Mouse (Mus musculus) hindbrain, embryonic 11.5 days (tissue): ENCODE results near the gene Scnn1b. TPM values are rescaled to one million over a fixed set of nuclear protein-coding genes. Genes with fewer than 3 reads are reported as not detected.

Source experiments
- ATAC-seq: fragments of 200-750 bp; cut with Nextera tagmentation; 2 replicates; pipeline ENCODE4 v1.8.0; 2017; ENCODE audit warnings: mild to moderate bottlenecking, moderate TSS enrichment, moderate library complexity; ENCODE audit not compliant: low FRiP score
- DNase-seq: peaks from one replicate; pipeline ENCODE4 v3.0.0-alpha.2; 2015; ENCODE audit warnings: low spot score
- H3K27ac ChIP-seq: fragments of 300-500 bp; sonication (generic); 2 replicates; pipeline ENCODE4 v1.5.1; 2014; ENCODE audit warnings: mild to moderate bottlenecking, low read depth, low read length
- H3K27me3 ChIP-seq: fragments of 300-500 bp; sonication (generic); 2 replicates; pipeline ENCODE4 v1.6.1; 2014; ENCODE audit warnings: mild to moderate bottlenecking, low read length, moderate library complexity, mixed read lengths; ENCODE audit not compliant: control insufficient read depth, insufficient read depth
- H3K36me3 ChIP-seq: fragments of 300-500 bp; sonication (generic); 2 replicates; pipeline ENCODE4 v1.6.1; 2014; ENCODE audit warnings: mild to moderate bottlenecking, low read length, moderate library complexity, mixed read lengths; ENCODE audit not compliant: control insufficient read depth, insufficient read depth
- H3K4me1 ChIP-seq: fragments of 300-500 bp; sonication (generic); replicated peaks from 2 replicates; pipeline ENCODE4 v1.6.1; 2014; ENCODE audit warnings: low read length, mixed read lengths; ENCODE audit not compliant: control insufficient read depth, insufficient read depth
- H3K4me2 ChIP-seq: fragments of 300-500 bp; sonication (generic); replicated peaks from 2 replicates; pipeline ENCODE4 v1.6.1; 2014; ENCODE audit warnings: mild to moderate bottlenecking, low read depth, low read length
- H3K4me3 ChIP-seq: fragments of 300-500 bp; sonication (generic); 2 replicates; pipeline ENCODE4 v1.5.1; 2014; ENCODE audit warnings: low read depth, low read length
- H3K9ac ChIP-seq: fragments of 300-500 bp; sonication (generic); 2 replicates; pipeline ENCODE4 v1.6.1; 2014; ENCODE audit warnings: low read depth, low read length
- H3K9me3 ChIP-seq: fragments of 300-500 bp; sonication (generic); 2 replicates; pipeline ENCODE4 v1.6.1; 2016; ENCODE audit warnings: low read length; ENCODE audit not compliant: control insufficient read depth
- WGBS: fragments of 180-500 bp; shearing (Covaris S2); extraction: QIAGEN DNeasy Blood & Tissue Kit; methylation state at CpG from one replicate; pipeline ENCODE4 v1.1.7; 2014; 5-methylcytosine and 5-hydroxymethylcytosine counted together
- polyA plus RNA-seq: library from polyadenylated mRNA; unstranded; fragments of >200 nt; fragmentation: Nextera tagmentation; extraction: Ambion mirVana; gene quantifications from 2 replicates; pipeline ENCODE4 v1.2.1, GENCODE M21; 2014

Scnn1b gene
- polyA plus RNA-seq, 1 experiment from 2014 or later = 0.14 TPM

- 89% methylated on average over 7 of the region's 7 CpGs for WGBS
- ATAC-seq (no peak), DNase-seq (no peak)
- Histone ChIP-seq H3K4me3 (no peak overlapping the region), H3K27ac (no peak overlapping the region), H3K27me3 (no peaks in the 10 kb centered on the region), H3K9ac (no peak overlapping the region), H3K4me1 (no peaks in the 10 kb centered on the region), H3K4me2 (no peak overlapping the region), H3K36me3 (peaks cover 2% of the 10 kb centered on the region; the same call in 1 of the 2 replicates), H3K9me3 (no peaks in the 10 kb centered on the region)
Measured at GRCm38 (mm10) chr7:121966169-121966568, 101.3 kb downstream of the Scnn1b start.

Other genes starting within 250 kb of the Scnn1b start
- gene Usp31, start 157.8 kb upstream of the Scnn1b start, polyA plus RNA-seq = 3.9 and 4.7 TPM in 2 replicates
- gene Scnn1g, start 130.6 kb upstream of the Scnn1b start, polyA plus RNA-seq = 0.17 and 0.22 TPM in 2 replicates
- 18.5 and 21.6 TPM in 2 replicates for gene Cog7, start 116.7 kb downstream of the Scnn1b start, polyA plus RNA-seq
- gene Gga2, start 156.2 kb downstream of the Scnn1b start, polyA plus RNA-seq = 38.8 and 56.0 TPM in 2 replicates
- gene Ubfd1, start 202.1 kb downstream of the Scnn1b start, polyA plus RNA-seq = 94.1 and 94.5 TPM in 2 replicates
- 14.5 TPM in 2 replicates for gene Ears2, start 202.2 kb downstream of the Scnn1b start, polyA plus RNA-seq
- gene Ndufab1, start 236.8 kb downstream of the Scnn1b start, polyA plus RNA-seq = 649 and 690 TPM in 2 replicates